Mouse (Mus musculus): Measurements from ENCODE around the gene Stkld1. TPM values are rescaled to one million over a fixed set of nuclear protein-coding genes. Genes with fewer than 3 reads are reported as not detected.

Stkld1 gene
- polyA plus RNA-seq, 1 experiment, result 138 TPM

DNA sequence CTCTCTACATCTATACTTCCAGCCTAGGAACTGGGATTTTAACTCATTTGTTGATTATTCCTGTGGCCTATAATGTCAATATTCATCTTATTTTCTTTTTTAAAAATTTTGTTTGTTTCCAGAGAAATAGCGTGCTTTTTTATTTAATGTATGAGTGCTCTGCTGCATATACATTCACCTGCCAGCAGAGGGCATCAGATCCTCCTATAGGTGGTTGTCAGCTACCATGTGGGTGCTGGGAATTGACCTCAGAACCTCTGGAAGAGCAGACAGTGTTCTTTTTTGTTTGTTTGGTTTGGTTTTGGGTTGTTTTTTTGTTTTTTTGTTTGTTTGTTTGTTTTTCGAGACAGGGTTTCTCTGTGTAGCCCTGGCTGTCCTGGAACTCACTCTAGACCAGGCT is 33.4 kb downstream of the Stkld1 start:
- H3K4me1 ChIP-seq (ENCODE audit: control insufficient read depth, insufficient read depth, low read length), result peaks cover 5% of the 10 kb centered on the region
- H3K36me3 ChIP-seq (ENCODE audit: control insufficient read depth, insufficient read depth, low read length), result no peaks in the 10 kb centered on the region
- TF ChIP-seq POLR2A (IDR thresholded peaks at IDR 0.05; ENCODE audit: control insufficient read depth, low read depth, low read length) (no peak), CTCF (IDR thresholded peaks at IDR 0.05; ENCODE audit: control insufficient read depth, insufficient read depth, insufficient replicate concordance, low read depth, low read length) (no peak)
- no peaks in the 10 kb centered on the region for H3K27me3 ChIP-seq (ENCODE audit: control insufficient read depth, insufficient read depth, low read length)
- no peak overlapping the region for H3K4me3 ChIP-seq (ENCODE audit: control insufficient read depth, low read depth, low read length)
- no peak overlapping the region for H3K27ac ChIP-seq (ENCODE audit: control insufficient read depth, insufficient read depth, low read depth, low read length)

DNA sequence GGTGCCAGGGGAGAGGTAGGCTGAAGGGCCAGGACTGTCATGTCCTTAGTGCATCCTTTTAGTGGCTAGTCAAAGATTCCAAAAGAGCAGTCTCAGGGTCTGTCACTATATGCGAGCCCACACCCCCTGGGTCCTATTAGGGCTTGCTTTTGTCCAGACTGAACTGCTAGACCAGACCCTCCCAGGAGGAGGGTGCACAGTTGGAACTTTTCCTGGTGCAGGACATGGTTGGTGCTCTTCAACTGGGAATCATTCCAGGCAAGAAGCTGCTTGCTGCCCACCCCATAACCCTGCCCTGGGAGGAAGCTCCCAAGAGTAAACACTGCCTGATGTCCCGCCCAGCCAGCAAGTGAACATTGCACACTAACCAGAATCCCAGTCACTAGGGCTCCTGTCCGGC is 39.3 kb downstream of the Stkld1 start, which contains the start of gene Adamts13:
TSS of gene Adamts13 (plus strand) at position 301 of the 400 bp plus-strand sequence.
- Histone ChIP-seq H3K27ac (ENCODE audit: control insufficient read depth, insufficient read depth, low read depth, low read length) (no peak within 1 kb of the TSS), H3K27me3 (ENCODE audit: control insufficient read depth, insufficient read depth, low read length) (no peaks in the 10 kb centered on the region), H3K4me3 (ENCODE audit: control insufficient read depth, low read depth, low read length) (no peak within 1 kb of the TSS), H3K4me1 (ENCODE audit: control insufficient read depth, insufficient read depth, low read length) (no peaks in the 10 kb centered on the region), H3K36me3 (ENCODE audit: control insufficient read depth, insufficient read depth, low read length) (no peaks in the 10 kb centered on the region)
- TF ChIP-seq CTCF (IDR thresholded peaks at IDR 0.05; ENCODE audit: control insufficient read depth, insufficient read depth, insufficient replicate concordance, low read depth, low read length) (no peak), POLR2A (IDR thresholded peaks at IDR 0.05; ENCODE audit: control insufficient read depth, low read depth, low read length) (no peak)

GRCm38 (mm10) chr2:26973960-26974359 is 40.1 kb downstream of the Stkld1 start:
- Histone ChIP-seq H3K4me3 (ENCODE audit: control insufficient read depth, low read depth, low read length) (no peak overlapping the region), H3K27me3 (ENCODE audit: control insufficient read depth, insufficient read depth, low read length) (no peaks in the 10 kb centered on the region), H3K27ac (ENCODE audit: control insufficient read depth, insufficient read depth, low read depth, low read length) (no peak overlapping the region), H3K4me1 (ENCODE audit: control insufficient read depth, insufficient read depth, low read length) (no peaks in the 10 kb centered on the region), H3K36me3 (ENCODE audit: control insufficient read depth, insufficient read depth, low read length) (no peaks in the 10 kb centered on the region)
- TF ChIP-seq CTCF (IDR thresholded peaks at IDR 0.05; ENCODE audit: control insufficient read depth, insufficient read depth, insufficient replicate concordance, low read depth, low read length) (no peak), POLR2A (IDR thresholded peaks at IDR 0.05; ENCODE audit: control insufficient read depth, low read depth, low read length) (no peak)

DNA sequence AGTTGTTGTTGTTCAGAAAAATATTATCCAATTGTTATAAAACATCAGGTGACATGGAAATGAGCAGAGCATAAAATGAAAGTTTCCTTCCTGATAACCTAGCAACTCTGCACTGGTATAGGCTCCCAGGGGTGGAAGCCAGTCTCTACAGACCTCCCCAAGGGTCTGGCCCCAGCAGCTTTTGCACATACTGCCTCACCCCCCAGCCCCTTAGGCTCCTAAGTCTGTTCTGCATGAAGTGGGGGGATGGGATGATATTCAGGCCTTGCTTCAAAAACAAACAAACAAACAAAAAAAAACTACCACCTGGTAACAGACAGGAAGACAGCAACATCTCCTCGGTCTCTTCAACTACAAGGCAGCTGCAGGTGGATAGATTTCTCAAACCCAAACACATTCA is 46.5 kb downstream of the Stkld1 start:
- H3K4me3 ChIP-seq (ENCODE audit: control insufficient read depth, low read depth, low read length), result peak overlapping the region; percentile 46
- H3K27me3 ChIP-seq (ENCODE audit: control insufficient read depth, insufficient read depth, low read length), result no peaks in the 10 kb centered on the region
- TF ChIP-seq POLR2A (IDR thresholded peaks at IDR 0.05; ENCODE audit: control insufficient read depth, low read depth, low read length) (no peak), CTCF (IDR thresholded peaks at IDR 0.05; ENCODE audit: control insufficient read depth, insufficient read depth, insufficient replicate concordance, low read depth, low read length) (no peak)
- H3K4me1 ChIP-seq (ENCODE audit: control insufficient read depth, insufficient read depth, low read length), result no peaks in the 10 kb centered on the region
- no peaks in the 10 kb centered on the region for H3K36me3 ChIP-seq (ENCODE audit: control insufficient read depth, insufficient read depth, low read length)
- no peak overlapping the region for H3K27ac ChIP-seq (ENCODE audit: control insufficient read depth, insufficient read depth, low read depth, low read length)

DNA sequence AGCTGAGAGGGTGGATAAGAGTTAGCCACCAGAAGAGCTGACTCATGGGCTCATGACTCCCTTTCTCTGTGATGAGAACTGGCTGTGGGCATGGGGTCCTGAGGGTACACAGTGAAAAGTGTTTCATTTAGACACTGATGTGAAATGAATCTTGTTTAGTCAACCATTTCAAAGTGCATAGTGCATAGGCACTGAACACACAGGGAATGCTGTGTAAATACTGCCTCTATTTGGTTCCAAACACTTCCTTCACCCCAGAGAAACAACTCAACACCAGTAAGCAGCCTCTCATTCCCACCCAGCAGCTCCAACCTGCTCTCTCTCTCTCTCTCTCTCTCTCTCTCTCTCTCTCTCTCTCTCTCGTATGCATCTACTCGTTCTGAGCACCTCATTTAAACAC is 50.3 kb downstream of the Stkld1 start:
- Histone ChIP-seq H3K4me3 (ENCODE audit: control insufficient read depth, low read depth, low read length) (no peak overlapping the region), H3K27me3 (ENCODE audit: control insufficient read depth, insufficient read depth, low read length) (no peaks in the 10 kb centered on the region)
- TF ChIP-seq POLR2A (IDR thresholded peaks at IDR 0.05; ENCODE audit: control insufficient read depth, low read depth, low read length) (no peak), CTCF (IDR thresholded peaks at IDR 0.05; ENCODE audit: control insufficient read depth, insufficient read depth, insufficient replicate concordance, low read depth, low read length) (no peak)

GRCm38 (mm10) chr2:26984640-26985039 is 50.8 kb downstream of the Stkld1 start:
- no peaks in the 10 kb centered on the region for H3K27me3 ChIP-seq (ENCODE audit: control insufficient read depth, insufficient read depth, low read length)
- no peak for TF ChIP-seq POLR2A (IDR thresholded peaks at IDR 0.05; ENCODE audit: control insufficient read depth, low read depth, low read length)
- TF ChIP-seq CTCF (IDR thresholded peaks at IDR 0.05; ENCODE audit: control insufficient read depth, insufficient read depth, insufficient replicate concordance, low read depth, low read length), result no peak

More for the DNA sequence above, 50.3 kb downstream of the Stkld1 start:
- Histone ChIP-seq H3K27ac (ENCODE audit: control insufficient read depth, insufficient read depth, low read depth, low read length) (no peak overlapping the region), H3K36me3 (ENCODE audit: control insufficient read depth, insufficient read depth, low read length) (no peaks in the 10 kb centered on the region), H3K4me1 (ENCODE audit: control insufficient read depth, insufficient read depth, low read length) (no peaks in the 10 kb centered on the region)

GRCm38 (mm10) chr2:26993936-26994335 is 60.1 kb downstream of the Stkld1 start:
- Histone ChIP-seq H3K4me1 (ENCODE audit: control insufficient read depth, insufficient read depth, low read length) (no peaks in the 10 kb centered on the region), H3K27ac (ENCODE audit: control insufficient read depth, insufficient read depth, low read depth, low read length) (no peak overlapping the region), H3K27me3 (ENCODE audit: control insufficient read depth, insufficient read depth, low read length) (no peaks in the 10 kb centered on the region), H3K36me3 (ENCODE audit: control insufficient read depth, insufficient read depth, low read length) (no peaks in the 10 kb centered on the region), H3K4me3 (ENCODE audit: control insufficient read depth, low read depth, low read length) (no peak overlapping the region)
- TF ChIP-seq POLR2A (IDR thresholded peaks at IDR 0.05; ENCODE audit: control insufficient read depth, low read depth, low read length) (no peak), CTCF (IDR thresholded peaks at IDR 0.05; ENCODE audit: control insufficient read depth, insufficient read depth, insufficient replicate concordance, low read depth, low read length) (no peak)

More at GRCm38 (mm10) chr2:26984640-26985039, 50.8 kb downstream of the Stkld1 start:
- no peaks in the 10 kb centered on the region for H3K36me3 ChIP-seq (ENCODE audit: control insufficient read depth, insufficient read depth, low read length)
- no peak overlapping the region for H3K4me3 ChIP-seq (ENCODE audit: control insufficient read depth, low read depth, low read length)
- no peaks in the 10 kb centered on the region for H3K4me1 ChIP-seq (ENCODE audit: control insufficient read depth, insufficient read depth, low read length)
- H3K27ac ChIP-seq (ENCODE audit: control insufficient read depth, insufficient read depth, low read depth, low read length), result no peak overlapping the region

- TF ChIP-seq CTCF (IDR thresholded peaks at IDR 0.05; ENCODE audit: control insufficient read depth, insufficient read depth, insufficient replicate concordance, low read depth, low read length) (no peak), POLR2A (IDR thresholded peaks at IDR 0.05; ENCODE audit: control insufficient read depth, low read depth, low read length) (no peak)
- H3K4me1 ChIP-seq (ENCODE audit: control insufficient read depth, insufficient read depth, low read length), result no peaks in the 10 kb centered on the region
- H3K4me3 ChIP-seq (ENCODE audit: control insufficient read depth, low read depth, low read length), result no peak overlapping the region
- no peak overlapping the region for H3K27ac ChIP-seq (ENCODE audit: control insufficient read depth, insufficient read depth, low read depth, low read length)
- no peaks in the 10 kb centered on the region for H3K36me3 ChIP-seq (ENCODE audit: control insufficient read depth, insufficient read depth, low read length)
- no peaks in the 10 kb centered on the region for H3K27me3 ChIP-seq (ENCODE audit: control insufficient read depth, insufficient read depth, low read length)
These were observed 63.7 kb downstream of the Stkld1 start for GRCm38 (mm10) chr2:26997498-26997897.

All from testis, adult 2 months (tissue).